Mouse (Mus musculus) embryonic fibroblast, embryonic 13.5 days (primary cell): ENCODE measurements at regions not wholly inside any gene's neighbourhood (a gene's known extent, or its start where the extent isn't known, plus 50 kb on each side); places are given as distances from the start of the nearest gene placed in this dataset.
"Not testable (repeated sequence)": the region's sequence is repeated elsewhere in the genome, so short reads cannot be mapped to it uniquely, and the experiment has no call there.

Source experiments
- CTCF ChIP-seq: IDR thresholded peaks from 2 replicates; pipeline ENCODE4 v1.5.1; 2011; ENCODE audit warnings: mild to moderate bottlenecking, control low read depth, low read length, moderate library complexity, borderline replicate concordance; ENCODE audit not compliant: insufficient read depth
- POLR2A ChIP-seq: IDR thresholded peaks from 2 replicates; pipeline ENCODE4 v1.6.1; 2011; ENCODE audit warnings: low read depth, mild to moderate bottlenecking, control low read depth, low read length, moderate library complexity

DNA sequence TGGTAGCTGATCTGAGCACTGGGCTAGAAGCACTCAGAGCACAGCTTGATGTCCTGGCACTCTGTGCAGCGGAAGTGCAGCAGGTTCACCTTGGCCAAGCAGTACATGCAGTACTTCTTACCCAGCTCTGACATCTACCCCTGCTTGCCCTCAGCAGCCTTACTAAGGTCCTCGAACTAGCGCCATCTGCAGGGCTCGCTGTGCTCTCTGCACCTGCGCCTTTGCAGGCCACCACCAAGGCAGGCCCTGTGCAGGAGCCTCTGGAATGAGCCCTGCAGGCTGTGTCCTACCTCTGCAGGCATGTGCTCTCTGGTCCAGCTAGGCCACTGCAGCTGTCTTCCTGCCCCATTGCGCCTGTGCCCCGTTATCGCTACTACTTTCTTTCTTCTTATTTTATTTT lies 83.5 kb upstream of the Pwp1 start:
- TF ChIP-seq POLR2A, CTCF: not testable (repeated sequence)
